Mouse (Mus musculus) stomach, embryonic 14.5 days (tissue): Measurements from ENCODE around the gene Tbkbp1. TPM values are rescaled to one million over a fixed set of nuclear protein-coding genes. Genes with fewer than 3 reads are reported as not detected.

Experiments
- ATAC-seq: fragments of 200-750 bp; cut with Nextera tagmentation; 2 replicates; pipeline ENCODE4 v1.8.0; 2017; ENCODE audit warnings: low read depth, moderate TSS enrichment; ENCODE audit not compliant: insufficient number of reproducible peaks, insufficient read depth, low FRiP score
- H3K27ac ChIP-seq: fragments of 300-500 bp; sonication (generic); 2 replicates; pipeline ENCODE4 v1.5.1; 2014; ENCODE audit warnings: mild to moderate bottlenecking, low read length, moderate library complexity, mixed read lengths
- H3K27me3 ChIP-seq: fragments of 300-500 bp; sonication (generic); 2 replicates; pipeline ENCODE4 v1.6.1; 2014; ENCODE audit warnings: low read length, control low read depth, mixed read lengths; ENCODE audit not compliant: control insufficient read depth, insufficient read depth
- H3K36me3 ChIP-seq: fragments of 300-500 bp; sonication (generic); 2 replicates; pipeline ENCODE4 v1.6.1; 2014; ENCODE audit warnings: mild to moderate bottlenecking, control low read depth, low read length, moderate library complexity, mixed read lengths; ENCODE audit not compliant: control insufficient read depth, insufficient read depth
- H3K4me1 ChIP-seq: fragments of 300-500 bp; sonication (generic); 2 replicates; pipeline ENCODE4 v1.6.1; 2014; ENCODE audit warnings: low read length, control low read depth, mixed read lengths; ENCODE audit not compliant: control insufficient read depth, insufficient read depth
- H3K4me2 ChIP-seq: fragments of 300-500 bp; sonication (generic); replicated peaks from 2 replicates; pipeline ENCODE4 v1.6.1; 2014; ENCODE audit warnings: low read depth, low read length, control low read depth
- H3K4me3 ChIP-seq: fragments of 300-500 bp; sonication (generic); 2 replicates; pipeline ENCODE4 v1.5.1; 2014; ENCODE audit warnings: low read depth, low read length, control low read depth
- H3K9ac ChIP-seq: fragments of 300-500 bp; sonication (generic); replicated peaks from 2 replicates; pipeline ENCODE4 v1.6.1; 2014; ENCODE audit warnings: low read depth, mild to moderate bottlenecking, control low read depth, low read length, moderate library complexity, mixed read lengths
- H3K9me3 ChIP-seq: fragments of 300-500 bp; sonication (generic); 2 replicates; pipeline ENCODE4 v1.6.1; 2016; ENCODE audit warnings: low read depth, low read length, control low read depth; ENCODE audit not compliant: control insufficient read depth
- WGBS: fragments of 180-500 bp; shearing (Covaris S2); extraction: QIAGEN DNeasy Blood & Tissue Kit; methylation state at CpG from one replicate; pipeline ENCODE4 v1.1.7; 2014; 5-methylcytosine and 5-hydroxymethylcytosine counted together
- polyA plus RNA-seq: library from polyadenylated mRNA; unstranded; fragments of >200 nt; fragmentation: Nextera tagmentation; extraction: Ambion mirVana; gene quantifications from 2 replicates; pipeline ENCODE4 v1.2.1, GENCODE M21; 2014

Tbkbp1 gene
- polyA plus RNA-seq, result 3.7 TPM in 2 replicates

GRCm38 (mm10) chr11:97151343-97151801 is at the start of gene Tbkbp1:
Gene Tbkbp1, minus strand, starts transcription at chr11:97151495.
- Histone ChIP-seq H3K4me2 (peak within 1 kb of the TSS; percentile 91), H3K27ac (peak within 1 kb of the TSS; percentile 87), H3K9me3 (no peaks in the 10 kb centered on the region), H3K27me3 (no peaks in the 10 kb centered on the region), H3K9ac (peak within 1 kb of the TSS; percentile 63), H3K4me1 (peaks cover 24% of the 10 kb centered on the region), H3K4me3 (peak within 1 kb of the TSS; percentile 69), H3K36me3 (peaks cover 7% of the 10 kb centered on the region; the same call in 1 of the 2 replicates)
- WGBS, result under 1% methylated on average over 47 of the region's 64 CpGs
- 0 out of 2 replicates have a peak, but pooled peaks have one; percentile 3 for ATAC-seq

- H3K4me3 ChIP-seq, result no peak overlapping the region
- no peaks in the 10 kb centered on the region for H3K9me3 ChIP-seq
- H3K36me3 ChIP-seq, result no peaks in the 10 kb centered on the region
- 75% methylated on average over 6 of the region's 6 CpGs for WGBS
- no peak overlapping the region for H3K9ac ChIP-seq
- H3K4me2 ChIP-seq, result no peak overlapping the region
- no peaks in the 10 kb centered on the region for H3K27me3 ChIP-seq
- no peak overlapping the region for H3K27ac ChIP-seq
- no peak for ATAC-seq
- no peaks in the 10 kb centered on the region for H3K4me1 ChIP-seq
These were observed 48.2 kb upstream of the Tbkbp1 start for GRCm38 (mm10) chr11:97199519-97199918.

- H3K27me3 ChIP-seq, result no peaks in the 10 kb centered on the region
- 25% methylated on average over 5 of the region's 5 CpGs for WGBS
- ATAC-seq, result no peak
These were observed 47.3 kb upstream of the Tbkbp1 start for GRCm38 (mm10) chr11:97198601-97199000.

GRCm38 (mm10) chr11:97197021-97197420 is 45.7 kb upstream of the Tbkbp1 start:
- H3K27me3 ChIP-seq, result no peaks in the 10 kb centered on the region
- H3K9ac ChIP-seq, result no peak overlapping the region
- H3K4me2 ChIP-seq, result no peak overlapping the region
- H3K4me1 ChIP-seq, result no peaks in the 10 kb centered on the region
- H3K36me3 ChIP-seq, result no peaks in the 10 kb centered on the region
- H3K27ac ChIP-seq, result no peak overlapping the region
- no peaks in the 10 kb centered on the region for H3K9me3 ChIP-seq
- no peak for ATAC-seq
- no peak overlapping the region for H3K4me3 ChIP-seq
- WGBS, result 77% methylated on average over 8 of the region's 8 CpGs

More at GRCm38 (mm10) chr11:97198601-97199000, 47.3 kb upstream of the Tbkbp1 start:
- Histone ChIP-seq H3K4me3 (no peak overlapping the region), H3K9me3 (no peaks in the 10 kb centered on the region), H3K9ac (no peak overlapping the region), H3K4me2 (no peak overlapping the region), H3K27ac (no peak overlapping the region), H3K4me1 (no peaks in the 10 kb centered on the region), H3K36me3 (no peaks in the 10 kb centered on the region)

- 73% methylated on average over 12 of the region's 12 CpGs for WGBS
These were observed 45.2 kb upstream of the Tbkbp1 start for GRCm38 (mm10) chr11:97196541-97196940.

GRCm38 (mm10) chr11:97192621-97192951 is 41.3 kb upstream of the Tbkbp1 start:
- H3K4me2 ChIP-seq, result no peak overlapping the region
- ATAC-seq, result no peak
- peaks cover 3% of the 10 kb centered on the region; the same call in 1 of the 2 replicates for H3K4me1 ChIP-seq
- H3K27ac ChIP-seq, result no peak overlapping the region
- no peaks in the 10 kb centered on the region for H3K27me3 ChIP-seq
- H3K4me3 ChIP-seq, result no peak overlapping the region
- no peaks in the 10 kb centered on the region for H3K9me3 ChIP-seq
- no peaks in the 10 kb centered on the region for H3K36me3 ChIP-seq
- no peak overlapping the region for H3K9ac ChIP-seq

More at GRCm38 (mm10) chr11:97196541-97196940, 45.2 kb upstream of the Tbkbp1 start:
- no peak overlapping the region for H3K9ac ChIP-seq
- no peaks in the 10 kb centered on the region for H3K4me1 ChIP-seq
- no peak overlapping the region for H3K4me2 ChIP-seq
- no peak overlapping the region for H3K4me3 ChIP-seq
- no peak for ATAC-seq
- H3K9me3 ChIP-seq, result no peaks in the 10 kb centered on the region
- H3K27me3 ChIP-seq, result no peaks in the 10 kb centered on the region
- no peak overlapping the region for H3K27ac ChIP-seq
- no peaks in the 10 kb centered on the region for H3K36me3 ChIP-seq

GRCm38 (mm10) chr11:97191915-97192620 is 40.8 kb upstream of the Tbkbp1 start:
- H3K4me2 ChIP-seq, result no peak overlapping the region
- no peak for ATAC-seq
- no peaks in the 10 kb centered on the region for H3K36me3 ChIP-seq
- WGBS, result 65% methylated on average over 6 of the region's 6 CpGs
- H3K27ac ChIP-seq, result no peak overlapping the region
- no peaks in the 10 kb centered on the region for H3K9me3 ChIP-seq
- peaks cover 3% of the 10 kb centered on the region; the same call in 1 of the 2 replicates for H3K4me1 ChIP-seq
- no peaks in the 10 kb centered on the region for H3K27me3 ChIP-seq
- no peak overlapping the region for H3K9ac ChIP-seq
- H3K4me3 ChIP-seq, result no peak overlapping the region

GRCm38 (mm10) chr11:97190992-97191391 is 39.7 kb upstream of the Tbkbp1 start:
- Histone ChIP-seq H3K4me2 (no peak overlapping the region), H3K4me3 (no peak overlapping the region), H3K27ac (no peak overlapping the region), H3K27me3 (no peaks in the 10 kb centered on the region), H3K9me3 (no peaks in the 10 kb centered on the region), H3K36me3 (no peaks in the 10 kb centered on the region; the same call in 1 of the 2 replicates), H3K4me1 (peaks cover 7% of the 10 kb centered on the region), H3K9ac (no peak overlapping the region)
- 88% methylated on average over 6 of the region's 6 CpGs for whole genome bisulfite sequencing
- ATAC-seq, result no peak
